22 mouse cellular contexts compared by ENCODE assay signal in the genomic region with DNA sequence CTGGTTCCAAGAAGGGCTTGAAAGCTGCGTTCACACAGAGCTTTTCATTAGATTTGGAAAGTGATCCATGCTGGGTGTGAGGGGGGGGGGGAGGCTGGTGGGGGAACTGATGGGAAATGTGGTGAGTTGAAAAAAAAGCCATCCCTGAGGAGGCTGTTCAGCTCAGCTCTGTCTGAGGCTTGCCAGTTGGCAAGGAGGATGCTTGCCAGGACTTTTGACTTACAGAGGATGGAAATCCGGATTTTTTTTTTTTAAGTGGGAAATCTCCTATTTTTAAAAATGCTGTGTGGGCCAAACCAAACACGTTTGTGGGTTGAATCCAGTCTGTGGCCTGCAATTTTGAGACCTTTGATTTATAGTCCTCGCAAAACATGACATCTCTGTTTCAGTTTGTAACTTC. TPM values are rescaled to one million over a fixed set of nuclear protein-coding genes. Genes with fewer than 3 reads are reported as not detected.
A peak's percentile ranks its signal among the peaks of the same experiment; 100 is the strongest.
DNase-seq lines count a peak whose midpoint lies in the region; ATAC-seq lines count a peak whose summit lies in the region.
"Had no signal": no experiment of that assay in that cellular context is flagged by ENCODE, and none has a peak within 500 bp of the region (broad histone marks: within the 10 kb centered on the region; RNA-seq: fewer than 3 reads in every experiment).

No protein-coding gene starts in this region.

- ATAC-seq in frontal cortex, adult (ENCODE audit: low TSS enrichment): peak; percentile 65
- ATAC-seq: CD4-positive, CD25-positive, alpha-beta regulatory T cell, adult 4 months; intestine, postnatal 0 days; lung, postnatal 0 days; midbrain, embryonic 13.5 days had no signal

- DNase-seq in frontal cortex, postnatal 25 days (ENCODE audit: low spot score in 2 of 2): no peak
- DNase-seq in kidney, postnatal 14 days: peak; percentile 15
- DNase-seq in kidney, adult 18-20 months: no peak
- DNase-seq in adipocyte (ENCODE audit: low spot score): peak; percentile 59
- DNase-seq in fibroblast of lung, adult 2 months (ENCODE audit: low read depth): peak; percentile 28
- no peak for DNase-seq in gastrocnemius, postnatal 25 days
- DNase-seq: adrenal gland, adult 2 months; adrenal gland, postnatal 36 days; cerebellum, adult 2 months; cerebellum, postnatal 14 days; gastrocnemius, postnatal 36 days; heart, adult 2 months; liver, embryonic 13.5 days; lung, adult 18-20 months; lung, postnatal 4 days; right cerebral cortex, postnatal 4 days; thymus, postnatal 4 days had no signal

RNA-seq across cellular contexts. Expression of a gene that starts 35.6 kb away (rescaled TPM):
- total RNA-seq in gastrocnemius, postnatal 25 days (2021): under 1 TPM; 0.29 to 0.31 TPM

Comparison
In these comparisons a context has a peak if more than half of its experiments do, and no peak if none do; other contexts are left out.
1. DNase-seq: peak in kidney, postnatal 14 days (single experiment), adipocyte (single experiment) and fibroblast of lung, adult 2 months (single experiment); none in frontal cortex, postnatal 25 days (0 of 2), kidney, adult 18-20 months (single experiment) and gastrocnemius, postnatal 25 days (single experiment).